Comparison of ENCODE assay signal across 9 mouse cellular contexts in genomic region chr11:84013105-84013504, GRCm38 (mm10). TPM values are rescaled to one million over a fixed set of nuclear protein-coding genes. Genes with fewer than 3 reads are reported as not detected.
DNase-seq lines count a peak whose midpoint lies in the region; ATAC-seq and TF ChIP-seq lines count a peak whose summit lies in the region.
"Had no signal": no experiment of that assay in that cellular context is flagged by ENCODE, and none has a peak within 500 bp of the region (broad histone marks: within the 10 kb centered on the region; RNA-seq: fewer than 3 reads in every experiment).

No protein-coding gene starts in this region.

- DNase-seq in heart, adult 18-20 months = no peak
- peak; percentile 7 for DNase-seq in embryonic facial prominence, embryonic 11.5 days (ENCODE audit: low spot score)
- peak; percentile 24 to 47 for DNase-seq in left cerebral cortex, postnatal 10 days (ENCODE audit: extremely low spot score in 1 of 2, low spot score in 2 of 2)
- DNase-seq in thymus, adult 2 months = peak; percentile 65
- no peak for DNase-seq in gastrocnemius, postnatal 25 days
- DNase-seq in heart, adult 8-10 months (ENCODE audit: low spot score) = no peak
- DNase-seq in spleen, postnatal 4 days (ENCODE audit: low spot score in 2 of 2) = no peak
- DNase-seq: kidney, postnatal 10 days had no signal

- no peaks in the 10 kb centered on the region for H3K9me3 ChIP-seq in heart, embryonic 16.5 days (replicated peaks; ENCODE audit: control insufficient read depth, low read length)
- no peaks in the 10 kb centered on the region for H3K9me3 ChIP-seq in embryonic facial prominence, embryonic 11.5 days (replicated peaks; ENCODE audit: control insufficient read depth, low read length)

- TF ChIP-seq POLR2A in thymus, adult 2 months (IDR thresholded peaks at IDR 0.05; ENCODE audit: control insufficient read depth, extremely low read depth, insufficient read depth, low read length, poor library complexity) = no peak

- no peak for TF ChIP-seq CTCF in thymus, adult 2 months (IDR thresholded peaks at IDR 0.05; ENCODE audit: borderline replicate concordance, control insufficient read depth, extremely low read depth, insufficient read depth, low read length, poor library complexity)

- no peaks in the 10 kb centered on the region for H3K27me3 ChIP-seq in heart, embryonic 16.5 days (ENCODE audit: control insufficient read depth, insufficient read depth, low read length)
- no peaks in the 10 kb centered on the region for H3K27me3 ChIP-seq in embryonic facial prominence, embryonic 11.5 days (ENCODE audit: control insufficient read depth, insufficient read depth, low read length)
- no peaks in the 10 kb centered on the region for H3K27me3 ChIP-seq in thymus, adult 2 months (ENCODE audit: control insufficient read depth, insufficient read depth, low read length)

- no peak overlapping the region for H3K4me2 ChIP-seq in heart, embryonic 16.5 days (ENCODE audit: low read depth, low read length)
- no peak overlapping the region for H3K4me2 ChIP-seq in embryonic facial prominence, embryonic 11.5 days (ENCODE audit: low read depth, low read length)

- peaks cover 15% of the 10 kb centered on the region; the same call in 1 of the 2 replicates for H3K36me3 ChIP-seq in heart, embryonic 16.5 days (ENCODE audit: control insufficient read depth, insufficient read depth)
- H3K36me3 ChIP-seq in embryonic facial prominence, embryonic 11.5 days (replicated peaks; ENCODE audit: control insufficient read depth, insufficient read depth, low read depth, low read length) = no peaks in the 10 kb centered on the region; the same call in 1 of the 2 replicates
- H3K36me3 ChIP-seq in thymus, adult 2 months (ENCODE audit: control insufficient read depth, insufficient read depth, low read length) = peaks cover 28% of the 10 kb centered on the region

- H3K4me3 ChIP-seq in heart, embryonic 16.5 days (ENCODE audit: low read length) = no peak overlapping the region
- H3K4me3 ChIP-seq in embryonic facial prominence, embryonic 11.5 days (ENCODE audit: low read depth, low read length) = no peak overlapping the region
- no peak overlapping the region for H3K4me3 ChIP-seq in thymus, adult 2 months (ENCODE audit: control insufficient read depth, insufficient read depth, low read length)

- intact Hi-C loops in left cerebral cortex, postnatal 10 days (cut with DNase I) = no loop called here

- ATAC-seq in heart, embryonic 16.5 days (replicated peaks; ENCODE audit: extremely low read depth, insufficient read depth, low FRiP score) = peak; percentile 32; the same call in 1 of the 2 replicates
- no peak for ATAC-seq in embryonic facial prominence, embryonic 11.5 days (replicated peaks; ENCODE audit: insufficient number of reproducible peaks, low FRiP score, low TSS enrichment, low read depth)

- WGBS in heart, embryonic 16.5 days = 45% methylated on average over 7 of the region's 7 CpGs
- 9% methylated on average over 7 of the region's 7 CpGs for WGBS in embryonic facial prominence, embryonic 11.5 days
- WGBS in thymus, adult 2 months = 5% methylated on average over 7 of the region's 7 CpGs

- H3K27ac ChIP-seq in heart, embryonic 16.5 days (ENCODE audit: low read length) = 0 out of 2 replicates have a peak overlapping the region, but pooled peaks have one; percentile 0
- H3K27ac ChIP-seq in embryonic facial prominence, embryonic 11.5 days (replicated peaks; ENCODE audit: low read depth, low read length) = no peak overlapping the region
- H3K27ac ChIP-seq in thymus, adult 2 months (ENCODE audit: control insufficient read depth, insufficient read depth, low read length) = peak overlapping the region; percentile 50; the same call in 1 of the 2 replicates

- no peaks in the 10 kb centered on the region for H3K4me1 ChIP-seq in heart, embryonic 16.5 days (ENCODE audit: control insufficient read depth, insufficient read depth, low read length)
- H3K4me1 ChIP-seq in embryonic facial prominence, embryonic 11.5 days (ENCODE audit: control insufficient read depth, insufficient read depth, low read length) = no peaks in the 10 kb centered on the region
- H3K4me1 ChIP-seq in thymus, adult 2 months (replicated peaks; ENCODE audit: control insufficient read depth, insufficient read depth, low read length) = peaks cover 7% of the 10 kb centered on the region

- H3K9ac ChIP-seq in heart, embryonic 16.5 days (ENCODE audit: low read length) = no peak overlapping the region
- H3K9ac ChIP-seq in embryonic facial prominence, embryonic 11.5 days (replicated peaks; ENCODE audit: low read length) = no peak overlapping the region

RNA-seq across cellular contexts. Expression of gene Synrg, which starts 48.9 kb away (rescaled TPM):
- polyA plus RNA-seq in heart, embryonic 16.5 days (2015; fragmentation: Nextera tagmentation; extraction: Ambion mirVana) = 8.3 and 9.2 TPM in 2 replicates
- 10 to 100 TPM; 26.7 to 31.0 TPM for total RNA-seq in heart, adult 18-20 months (2021)
- polyA plus RNA-seq in embryonic facial prominence, embryonic 11.5 days (2014; fragmentation: Nextera tagmentation; extraction: Ambion mirVana) = 8.0 and 8.3 TPM in 2 replicates
- total RNA-seq in left cerebral cortex, postnatal 10 days (2021) = 10 to 100 TPM; 46.6 to 50.9 TPM
- polyA plus RNA-seq in thymus, adult 2 months (2012; rRNA removed) = 49.9 and 55.1 TPM in 2 replicates
- 10 to 100 TPM; 30.5 to 32.3 TPM for total RNA-seq in gastrocnemius, postnatal 25 days (2021)
- total RNA-seq in heart, adult 8-10 months (2022) = 10 to 100 TPM; 29.1 to 32.4 (median 29.5) TPM

RNA-seq across cellular contexts. Expression of gene Dusp14, which starts 56.0 kb away (rescaled TPM):
- 6.3 and 7.2 TPM in 2 replicates for polyA plus RNA-seq in heart, embryonic 16.5 days (2015; fragmentation: Nextera tagmentation; extraction: Ambion mirVana)
- under 1 TPM in 1 of 2 experiments, not detected in 1; 0.44 TPM for total RNA-seq in heart, adult 18-20 months (2021)
- 12.2 and 13.8 TPM in 2 replicates for polyA plus RNA-seq in embryonic facial prominence, embryonic 11.5 days (2014; fragmentation: Nextera tagmentation; extraction: Ambion mirVana)
- total RNA-seq in left cerebral cortex, postnatal 10 days (2021) = 10 to 100 TPM; 28.2 to 29.4 TPM
- polyA plus RNA-seq in thymus, adult 2 months (2012; rRNA removed) = 8.3 and 12.4 TPM in 2 replicates
- 1 to 10 TPM; 5.0 to 6.3 TPM for total RNA-seq in gastrocnemius, postnatal 25 days (2021)
- under 1 TPM in 3 of 4 experiments, not detected in 1; 0.50 to 0.80 (median 0.78) TPM for total RNA-seq in heart, adult 8-10 months (2022)

Comparison
In these comparisons a context has a peak if more than half of its experiments do, and no peak if none do; other contexts are left out.
1. DNase-seq: peak in embryonic facial prominence, embryonic 11.5 days (single experiment), left cerebral cortex, postnatal 10 days (2 of 2) and thymus, adult 2 months (single experiment); none in heart, adult 18-20 months (0 of 2), gastrocnemius, postnatal 25 days (single experiment), heart, adult 8-10 months (single experiment) and spleen, postnatal 4 days (0 of 2).